Mouse (Mus musculus): ENCODE data around the gene Pim1. TPM values are rescaled to one million over a fixed set of nuclear protein-coding genes. Genes with fewer than 3 reads are reported as not detected.
"Not testable (repeated sequence)": the region's sequence is repeated elsewhere in the genome, so short reads cannot be mapped to it uniquely, and the experiment has no call there.

Gene Pim1
- polyA plus RNA-seq, 1 experiment from 2014 or later: 57.1 TPM

- no peak overlapping the region for H3K27ac ChIP-seq (ENCODE audit: low read depth)
- no peak overlapping the region for H3K4me3 ChIP-seq (ENCODE audit: low read depth, low read length)
- no peaks in the 10 kb centered on the region for H3K36me3 ChIP-seq (replicated peaks; ENCODE audit: insufficient read depth, low read length)
- peak; percentile 55 for TF ChIP-seq CTCF (IDR thresholded peaks at IDR 0.05; ENCODE audit: low read depth)
- no peak for TF ChIP-seq EP300 (IDR thresholded peaks at IDR 0.05; ENCODE audit: low read depth)
- no peak overlapping the region for H3K9ac ChIP-seq (replicated peaks)
- H3K4me2 ChIP-seq (ENCODE audit: low read depth, low read length): no peak overlapping the region
- H3K27me3 ChIP-seq (ENCODE audit: insufficient read depth, low read length): no peaks in the 10 kb centered on the region
- WGBS (ENCODE audit: insufficient replicate concordance): 85% methylated on average over 5 of the region's 5 CpGs
- H3K4me1 ChIP-seq (ENCODE audit: insufficient read depth): peaks cover 42% of the 10 kb centered on the region
- ATAC-seq: no peak
- DNase-seq: no peak
- no peaks in the 10 kb centered on the region for H3K9me3 ChIP-seq (ENCODE audit: low read length)
Measured at GRCm38 (mm10) chr17:29503700-29504099, 13.1 kb downstream of the Pim1 start.

GRCm38 (mm10) chr17:29508927-29509608 is 18.5 kb downstream of the Pim1 start:
- H3K9ac ChIP-seq (replicated peaks): peak overlapping the region; percentile 49
- H3K36me3 ChIP-seq (replicated peaks; ENCODE audit: insufficient read depth, low read length): no peaks in the 10 kb centered on the region
- TF ChIP-seq EP300 (IDR thresholded peaks at IDR 0.05; ENCODE audit: low read depth) (no peak), CTCF (IDR thresholded peaks at IDR 0.05; ENCODE audit: low read depth) (no peak)
- H3K4me3 ChIP-seq (ENCODE audit: low read depth, low read length): no peak overlapping the region
- no peaks in the 10 kb centered on the region for H3K27me3 ChIP-seq (ENCODE audit: insufficient read depth, low read length)
- H3K9me3 ChIP-seq (ENCODE audit: low read length): no peaks in the 10 kb centered on the region
- DNase-seq (peak; percentile 64), ATAC-seq (peak; percentile 38)
- H3K4me2 ChIP-seq (ENCODE audit: low read depth, low read length): 0 out of 2 replicates have a peak overlapping the region, but pooled peaks have one; percentile 16
- H3K27ac ChIP-seq (ENCODE audit: low read depth): peak overlapping the region; percentile 76
- peaks cover 33% of the 10 kb centered on the region for H3K4me1 ChIP-seq (ENCODE audit: insufficient read depth)
- 40% methylated on average over 12 of the region's 12 CpGs for WGBS (ENCODE audit: insufficient replicate concordance)

- Histone ChIP-seq H3K27ac (ENCODE audit: low read depth) (peak overlapping the region; percentile 76), H3K4me1 (ENCODE audit: insufficient read depth) (peaks cover 35% of the 10 kb centered on the region)
- DNase-seq: no peak
Measured at GRCm38 (mm10) chr17:29510691-29511090, 20.1 kb downstream of the Pim1 start.

GRCm38 (mm10) chr17:29513044-29513730 is 22.6 kb downstream of the Pim1 start:
- Histone ChIP-seq H3K4me1 (ENCODE audit: insufficient read depth) (peaks cover 35% of the 10 kb centered on the region), H3K4me2 (ENCODE audit: low read depth, low read length) (no peak overlapping the region), H3K27ac (ENCODE audit: low read depth) (peak overlapping the region; percentile 41), H3K27me3 (ENCODE audit: insufficient read depth, low read length) (no peaks in the 10 kb centered on the region), H3K9ac (replicated peaks) (peak overlapping the region; percentile 1; the same call in 1 of the 2 replicates), H3K4me3 (ENCODE audit: low read depth, low read length) (no peak overlapping the region), H3K9me3 (ENCODE audit: low read length) (no peaks in the 10 kb centered on the region), H3K36me3 (replicated peaks; ENCODE audit: insufficient read depth, low read length) (no peaks in the 10 kb centered on the region)
- 33% methylated on average over 13 of the region's 13 CpGs for WGBS (ENCODE audit: insufficient replicate concordance)
- DNase-seq (peak; percentile 89), ATAC-seq (peak; percentile 91)
- TF ChIP-seq CTCF (IDR thresholded peaks at IDR 0.05; ENCODE audit: low read depth): peak; percentile 96
- TF ChIP-seq EP300 (IDR thresholded peaks at IDR 0.05; ENCODE audit: low read depth): peak; percentile 84

More at GRCm38 (mm10) chr17:29510691-29511090, 20.1 kb downstream of the Pim1 start:
- Histone ChIP-seq H3K9ac (replicated peaks) (peak overlapping the region; percentile 23; the same call in 1 of the 2 replicates), H3K4me2 (ENCODE audit: low read depth, low read length) (no peak overlapping the region), H3K36me3 (replicated peaks; ENCODE audit: insufficient read depth, low read length) (no peaks in the 10 kb centered on the region), H3K9me3 (ENCODE audit: low read length) (no peaks in the 10 kb centered on the region), H3K27me3 (ENCODE audit: insufficient read depth, low read length) (no peaks in the 10 kb centered on the region), H3K4me3 (ENCODE audit: low read depth, low read length) (no peak overlapping the region)
- no peak for ATAC-seq
- TF ChIP-seq EP300 (IDR thresholded peaks at IDR 0.05; ENCODE audit: low read depth) (no peak), CTCF (IDR thresholded peaks at IDR 0.05; ENCODE audit: low read depth) (no peak)
- 27% methylated on average over 8 of the region's 8 CpGs for WGBS (ENCODE audit: insufficient replicate concordance)

- TF ChIP-seq EP300 (IDR thresholded peaks at IDR 0.05; ENCODE audit: low read depth) (no peak), CTCF (IDR thresholded peaks at IDR 0.05; ENCODE audit: low read depth) (peak; percentile 96)
- ATAC-seq: no peak
Measured at GRCm38 (mm10) chr17:29514435-29514834, 23.9 kb downstream of the Pim1 start.

GRCm38 (mm10) chr17:29518665-29519064 is 28.1 kb downstream of the Pim1 start:
- not testable (repeated sequence) for H3K9me3 ChIP-seq (ENCODE audit: low read length); ATAC-seq; H3K9ac ChIP-seq (replicated peaks); H3K36me3 ChIP-seq (replicated peaks; ENCODE audit: insufficient read depth, low read length); H3K4me1 ChIP-seq (ENCODE audit: insufficient read depth); DNase-seq; H3K4me2 ChIP-seq (ENCODE audit: low read depth, low read length); H3K27ac ChIP-seq (ENCODE audit: low read depth); H3K27me3 ChIP-seq (ENCODE audit: insufficient read depth, low read length); H3K4me3 ChIP-seq (ENCODE audit: low read depth, low read length)
- WGBS (ENCODE audit: insufficient replicate concordance): 64% methylated on average over 5 of the region's 5 CpGs

More at GRCm38 (mm10) chr17:29514435-29514834, 23.9 kb downstream of the Pim1 start:
- Histone ChIP-seq H3K4me1 (ENCODE audit: insufficient read depth) (peaks cover 28% of the 10 kb centered on the region), H3K36me3 (replicated peaks; ENCODE audit: insufficient read depth, low read length) (no peaks in the 10 kb centered on the region), H3K4me2 (ENCODE audit: low read depth, low read length) (no peak overlapping the region), H3K27ac (ENCODE audit: low read depth) (peak overlapping the region; percentile 49), H3K9ac (replicated peaks) (no peak overlapping the region), H3K27me3 (ENCODE audit: insufficient read depth, low read length) (no peaks in the 10 kb centered on the region), H3K9me3 (ENCODE audit: low read length) (no peaks in the 10 kb centered on the region), H3K4me3 (ENCODE audit: low read depth, low read length) (no peak overlapping the region)
- DNase-seq: peak; percentile 85
- WGBS (ENCODE audit: insufficient replicate concordance): 2% methylated on average over 11 of the region's 11 CpGs

Measured in liver, postnatal 0 days (tissue).